Mouse (Mus musculus): ENCODE results near the gene Gm3285.

DNA sequence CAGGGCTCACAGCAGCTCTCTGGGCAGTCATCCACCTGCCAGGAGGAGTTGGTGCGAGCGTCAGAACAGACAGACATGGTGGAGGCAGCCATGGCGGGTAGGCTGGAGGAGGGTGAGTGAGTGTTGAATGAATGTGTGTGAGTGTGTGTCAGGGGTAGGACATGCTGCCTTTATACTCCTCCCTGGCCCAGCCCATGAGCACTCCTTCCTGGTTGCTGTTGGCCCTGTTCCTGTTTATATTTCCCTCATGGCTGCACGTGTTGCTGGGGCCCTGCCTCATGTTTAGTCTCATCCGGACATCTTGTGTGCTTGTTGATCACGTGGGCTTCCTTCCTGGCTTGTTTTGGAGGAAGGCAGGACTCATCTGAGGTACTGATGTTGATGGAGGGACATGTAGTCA, 34.8 kb upstream of the Gm3285 start, which contains the start of gene Krtap10-4:
- TF ChIP-seq POLR2A (IDR thresholded peaks at IDR 0.05; ENCODE audit: borderline replicate concordance, extremely low read depth, insufficient read depth, insufficient read length, poor library complexity, severe bottlenecking) (no peak), CTCF (IDR thresholded peaks at IDR 0.05; ENCODE audit: borderline replicate concordance, extremely low read depth, insufficient read depth, insufficient read length) (no peak)

Measured in brain, embryonic 14.5 days (tissue).